Mouse (Mus musculus): ENCODE results near the gene Atoh8. TPM values are rescaled to one million over a fixed set of nuclear protein-coding genes. Genes with fewer than 3 reads are reported as not detected.
A peak's percentile ranks its signal among the peaks of the same experiment; 100 is the strongest.

Atoh8 gene
- polyA plus RNA-seq, 1 experiment from 2014 or later: 11.2 TPM

DNA sequence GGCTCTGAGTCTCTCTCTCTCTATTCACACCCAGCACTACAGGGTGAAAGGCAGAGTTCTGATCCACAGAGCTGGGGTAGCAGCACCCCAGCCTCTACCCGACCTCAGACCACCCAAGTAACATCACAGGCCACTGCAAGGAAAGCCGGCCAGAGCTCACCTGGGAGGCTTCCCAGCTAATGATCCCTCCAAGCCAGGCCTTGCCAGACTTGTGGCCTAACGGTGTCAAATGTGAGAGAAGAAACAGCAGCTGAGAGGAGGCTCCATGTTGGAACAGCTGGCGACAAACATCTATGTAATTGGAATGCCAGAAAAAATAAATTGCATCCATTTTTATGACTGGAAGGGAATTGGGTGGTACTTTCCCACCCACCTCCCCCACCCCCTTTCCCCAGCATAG is 17.1 kb downstream of the Atoh8 start:
- no peaks in the 10 kb centered on the region for H3K9me3 ChIP-seq (replicated peaks)
- WGBS: 65% methylated on average over 4 of the region's 4 CpGs
- H3K36me3 ChIP-seq: no peaks in the 10 kb centered on the region
- DNase-seq (ENCODE audit: low spot score): no peak
- H3K4me3 ChIP-seq: no peak overlapping the region
- H3K27me3 ChIP-seq (ENCODE audit: low read depth, poor library complexity, severe bottlenecking): peaks cover 83% of the 10 kb centered on the region
- peak overlapping the region; percentile 85; the same call in 1 of the 2 replicates for H3K27ac ChIP-seq (replicated peaks)
- peaks cover 96% of the 10 kb centered on the region for H3K4me1 ChIP-seq

DNA sequence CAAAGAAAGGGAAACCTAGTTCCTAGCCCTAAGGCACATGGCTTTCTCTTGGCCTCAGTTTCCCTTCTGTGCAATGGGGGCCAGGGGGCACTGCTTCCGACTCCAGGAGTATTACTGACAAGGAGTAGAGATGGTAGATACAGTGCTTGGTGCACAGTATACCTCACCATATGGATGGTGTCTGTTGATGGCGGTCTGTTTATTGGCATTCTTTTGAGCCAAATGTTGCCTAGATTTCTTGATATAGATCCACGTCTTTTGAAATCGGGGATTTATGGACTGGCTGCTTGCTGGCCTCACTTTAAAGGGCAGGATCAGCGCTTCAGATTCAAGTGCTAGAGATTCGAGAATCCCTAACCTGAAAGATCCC is 18.0 kb downstream of the Atoh8 start:
- Histone ChIP-seq H3K27ac (replicated peaks) (peak overlapping the region; percentile 85), H3K4me1 (peaks cover 88% of the 10 kb centered on the region), H3K36me3 (no peaks in the 10 kb centered on the region), H3K27me3 (ENCODE audit: low read depth, poor library complexity, severe bottlenecking) (peaks cover 83% of the 10 kb centered on the region), H3K4me3 (peak overlapping the region; percentile 42), H3K9me3 (replicated peaks) (no peaks in the 10 kb centered on the region)
- no peak for DNase-seq (ENCODE audit: low spot score)
- 75% methylated on average over 6 of the region's 6 CpGs for WGBS

GRCm38 (mm10) chr6:72216681-72217414 is 18.5 kb downstream of the Atoh8 start:
- DNase-seq (ENCODE audit: low spot score): peak; percentile 88
- H3K36me3 ChIP-seq: no peaks in the 10 kb centered on the region
- H3K27me3 ChIP-seq (ENCODE audit: low read depth, poor library complexity, severe bottlenecking): peaks cover 80% of the 10 kb centered on the region
- H3K9me3 ChIP-seq (replicated peaks): no peaks in the 10 kb centered on the region
- H3K27ac ChIP-seq (replicated peaks): peak overlapping the region; percentile 85
- H3K4me1 ChIP-seq: peaks cover 82% of the 10 kb centered on the region
- WGBS: 2% methylated on average over 30 of the region's 33 CpGs
- H3K4me3 ChIP-seq: peak overlapping the region; percentile 42

DNA sequence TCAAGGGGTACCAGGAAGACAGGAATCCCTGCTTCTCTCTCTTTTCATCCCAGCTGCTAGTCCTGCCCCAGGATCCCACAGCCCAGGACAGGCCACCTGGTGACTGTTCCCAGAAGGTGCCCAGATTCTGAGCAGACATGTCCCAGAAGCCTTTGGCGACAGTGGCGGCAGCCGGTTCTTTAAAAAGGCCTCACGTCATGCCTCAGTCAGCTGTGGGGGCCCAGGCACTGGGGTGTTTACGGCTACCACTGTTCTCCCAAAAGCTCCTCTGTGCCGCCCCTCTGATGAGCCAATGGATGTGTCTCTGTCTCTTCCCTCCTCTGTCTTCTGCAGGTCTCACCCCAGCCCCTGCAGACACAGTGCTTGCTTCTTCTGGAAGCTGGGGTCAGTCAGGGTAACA is 19.8 kb downstream of the Atoh8 start:
- peaks cover 79% of the 10 kb centered on the region for H3K27me3 ChIP-seq (ENCODE audit: low read depth, poor library complexity, severe bottlenecking)
- peaks cover 81% of the 10 kb centered on the region for H3K4me1 ChIP-seq
- H3K36me3 ChIP-seq: no peaks in the 10 kb centered on the region
- H3K4me3 ChIP-seq: no peak overlapping the region
- no peak for DNase-seq (ENCODE audit: low spot score)
- WGBS: 39% methylated on average over 6 of the region's 6 CpGs
- H3K27ac ChIP-seq (replicated peaks): peak overlapping the region; percentile 85
- H3K9me3 ChIP-seq (replicated peaks): no peaks in the 10 kb centered on the region

DNA sequence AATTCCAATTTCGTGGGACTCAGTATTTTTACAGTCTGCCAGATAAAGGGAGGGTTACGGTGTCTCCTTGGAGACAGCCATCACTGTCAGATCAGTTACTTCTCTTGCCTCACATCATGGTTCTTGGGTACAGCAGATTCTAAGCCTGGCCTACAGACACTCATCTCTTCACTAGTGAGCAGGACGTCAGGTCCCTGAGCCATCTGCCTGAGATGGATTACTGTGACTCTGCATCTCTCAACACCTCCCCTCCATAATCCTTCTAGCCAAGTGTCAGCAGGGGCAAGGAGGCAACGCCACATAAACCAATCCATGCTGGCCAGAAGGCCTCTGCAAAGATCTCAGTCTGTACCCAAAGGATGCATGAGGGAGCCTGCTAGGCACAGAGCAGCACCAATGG is 24.0 kb downstream of the Atoh8 start:
- H3K4me3 ChIP-seq: no peak overlapping the region
- H3K4me1 ChIP-seq: peaks cover 55% of the 10 kb centered on the region
- DNase-seq (ENCODE audit: low spot score): no peak
- H3K27me3 ChIP-seq (ENCODE audit: low read depth, poor library complexity, severe bottlenecking): peaks cover 79% of the 10 kb centered on the region
- no peaks in the 10 kb centered on the region for H3K9me3 ChIP-seq (replicated peaks)
- 62% methylated on average over 4 of the region's 4 CpGs for WGBS
- H3K36me3 ChIP-seq: peaks cover 10% of the 10 kb centered on the region
- H3K27ac ChIP-seq (replicated peaks): peak overlapping the region; percentile 61

- H3K4me1 ChIP-seq: peaks cover 52% of the 10 kb centered on the region
- no peak for DNase-seq (ENCODE audit: low spot score)
- peaks cover 15% of the 10 kb centered on the region for H3K36me3 ChIP-seq
- no peak overlapping the region for H3K4me3 ChIP-seq
- H3K27ac ChIP-seq (replicated peaks): peak overlapping the region; percentile 61
- H3K27me3 ChIP-seq (ENCODE audit: low read depth, poor library complexity, severe bottlenecking): peaks cover 84% of the 10 kb centered on the region
- H3K9me3 ChIP-seq (replicated peaks): no peaks in the 10 kb centered on the region
- WGBS: 92% methylated on average over 7 of the region's 7 CpGs
Observed at GRCm38 (mm10) chr6:72210823-72211222, 24.6 kb downstream of the Atoh8 start.

- Histone ChIP-seq H3K27me3 (ENCODE audit: low read depth, poor library complexity, severe bottlenecking) (peaks cover 84% of the 10 kb centered on the region), H3K9me3 (replicated peaks) (no peaks in the 10 kb centered on the region), H3K36me3 (peaks cover 17% of the 10 kb centered on the region), H3K4me1 (peaks cover 42% of the 10 kb centered on the region), H3K4me3 (no peak overlapping the region), H3K27ac (replicated peaks) (no peak overlapping the region)
- 91% methylated on average over 7 of the region's 7 CpGs for WGBS
- DNase-seq (ENCODE audit: low spot score): no peak
Observed at GRCm38 (mm10) chr6:72209738-72210137, 25.6 kb downstream of the Atoh8 start.

GRCm38 (mm10) chr6:72208406-72209045 is 26.9 kb downstream of the Atoh8 start:
- no peak for DNase-seq (ENCODE audit: low spot score)
- Histone ChIP-seq H3K9me3 (replicated peaks) (no peaks in the 10 kb centered on the region), H3K4me3 (no peak overlapping the region), H3K36me3 (peaks cover 17% of the 10 kb centered on the region), H3K27me3 (ENCODE audit: low read depth, poor library complexity, severe bottlenecking) (peaks cover 84% of the 10 kb centered on the region), H3K4me1 (peaks cover 31% of the 10 kb centered on the region), H3K27ac (replicated peaks) (no peak overlapping the region)
- 64% methylated on average over 8 of the region's 8 CpGs for WGBS

- Histone ChIP-seq H3K4me1 (peaks cover 40% of the 10 kb centered on the region), H3K9me3 (replicated peaks) (no peaks in the 10 kb centered on the region), H3K27ac (replicated peaks) (0 out of 2 replicates have a peak overlapping the region, but pooled peaks have one; percentile 4), H3K36me3 (peaks cover 17% of the 10 kb centered on the region), H3K4me3 (no peak overlapping the region), H3K27me3 (ENCODE audit: low read depth, poor library complexity, severe bottlenecking) (peaks cover 64% of the 10 kb centered on the region)
- DNase-seq (ENCODE audit: low spot score): no peak
- WGBS: 79% methylated on average over 9 of the region's 9 CpGs
Observed at GRCm38 (mm10) chr6:72206021-72206420, 29.4 kb downstream of the Atoh8 start.

DNA sequence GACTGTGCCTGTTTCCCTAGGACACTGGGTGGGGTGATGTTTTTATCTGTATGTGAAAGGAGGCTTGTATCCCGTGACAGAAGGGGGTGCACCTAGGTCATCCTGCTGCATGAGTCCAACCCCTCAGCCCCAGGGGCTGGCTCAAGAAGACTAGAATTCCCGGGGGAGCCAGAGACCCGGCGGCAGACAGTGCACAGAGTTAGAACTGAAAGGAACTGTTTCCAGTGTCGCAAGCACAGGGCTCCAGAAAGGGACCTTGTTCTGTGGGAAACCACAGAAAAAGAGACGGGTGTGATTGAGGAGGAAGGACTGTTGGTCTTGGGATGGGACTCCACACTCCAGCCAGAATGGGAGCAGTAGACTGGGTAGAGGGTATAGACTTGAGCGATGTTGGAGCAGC is 30.5 kb downstream of the Atoh8 start:
- WGBS: 83% methylated on average over 7 of the region's 7 CpGs
- DNase-seq (ENCODE audit: low spot score): no peak
- H3K27me3 ChIP-seq (ENCODE audit: low read depth, poor library complexity, severe bottlenecking): peaks cover 60% of the 10 kb centered on the region
- no peak overlapping the region for H3K27ac ChIP-seq (replicated peaks)
- H3K36me3 ChIP-seq: peaks cover 17% of the 10 kb centered on the region
- H3K4me3 ChIP-seq: no peak overlapping the region
- H3K9me3 ChIP-seq (replicated peaks): no peaks in the 10 kb centered on the region
- peaks cover 49% of the 10 kb centered on the region for H3K4me1 ChIP-seq

- Histone ChIP-seq H3K4me1 (peaks cover 46% of the 10 kb centered on the region), H3K9me3 (replicated peaks) (no peaks in the 10 kb centered on the region), H3K36me3 (peaks cover 17% of the 10 kb centered on the region), H3K4me3 (no peak overlapping the region), H3K27me3 (ENCODE audit: low read depth, poor library complexity, severe bottlenecking) (peaks cover 53% of the 10 kb centered on the region), H3K27ac (replicated peaks) (no peak overlapping the region)
- no peak for DNase-seq (ENCODE audit: low spot score)
- WGBS: 82% methylated on average over 5 of the region's 5 CpGs
Observed at GRCm38 (mm10) chr6:72203279-72203678, 32.1 kb downstream of the Atoh8 start.

GRCm38 (mm10) chr6:72202732-72203131 is 32.6 kb downstream of the Atoh8 start:
- Histone ChIP-seq H3K27ac (replicated peaks) (no peak overlapping the region), H3K4me3 (no peak overlapping the region), H3K9me3 (replicated peaks) (no peaks in the 10 kb centered on the region), H3K36me3 (peaks cover 17% of the 10 kb centered on the region), H3K4me1 (peaks cover 42% of the 10 kb centered on the region), H3K27me3 (ENCODE audit: low read depth, poor library complexity, severe bottlenecking) (peaks cover 51% of the 10 kb centered on the region)
- no peak for DNase-seq (ENCODE audit: low spot score)
- WGBS: 75% methylated on average over 5 of the region's 5 CpGs

DNA sequence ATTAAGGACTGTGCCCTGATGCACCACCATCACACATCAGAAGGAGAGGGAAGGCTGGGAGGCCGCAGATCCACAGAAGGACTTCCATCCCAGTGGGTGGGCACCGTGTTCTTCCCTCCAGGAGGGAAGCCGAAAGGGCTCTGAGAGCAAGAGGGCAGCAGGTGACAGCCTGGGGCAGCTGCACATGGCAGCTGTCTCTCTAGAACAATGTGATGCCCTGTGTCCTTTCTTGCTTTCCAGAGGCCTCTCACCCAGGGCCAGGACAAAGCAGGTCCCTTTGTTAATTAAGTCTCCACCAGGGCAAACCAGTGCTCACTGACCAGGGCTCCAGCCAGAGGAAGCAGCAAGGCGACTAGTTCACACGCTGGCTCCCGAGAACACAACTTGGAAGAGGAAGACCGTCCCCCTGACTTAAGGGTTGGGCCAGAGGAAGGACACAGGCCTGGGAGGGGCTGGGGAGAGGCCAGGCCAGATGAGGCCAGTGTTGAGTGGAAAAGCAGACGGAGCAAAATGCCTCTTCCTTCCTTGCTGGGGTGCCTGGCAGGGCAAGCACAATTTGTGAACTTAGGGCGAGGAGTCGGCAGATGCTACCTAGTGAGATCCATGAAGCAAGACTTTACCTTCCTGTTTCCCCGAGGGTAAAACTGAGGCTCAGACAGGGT is 34.7 kb downstream of the Atoh8 start:
- Histone ChIP-seq H3K27ac (replicated peaks) (peak overlapping the region; percentile 78), H3K4me3 (no peak overlapping the region), H3K36me3 (peaks cover under 1% of the 10 kb centered on the region; the same call in 1 of the 2 replicates), H3K9me3 (replicated peaks) (peaks cover under 1% of the 10 kb centered on the region; the same call in 1 of the 2 replicates), H3K27me3 (ENCODE audit: low read depth, poor library complexity, severe bottlenecking) (peaks cover 31% of the 10 kb centered on the region), H3K4me1 (peaks cover 36% of the 10 kb centered on the region)
- WGBS: 38% methylated on average over 11 of the region's 11 CpGs
- DNase-seq (ENCODE audit: low spot score): peak; percentile 48
